In genomic region chr12:110841731-110842493, GRCm38 (mm10) we compare ENCODE assay signal across 25 mouse cellular contexts. TPM values are rescaled to one million over a fixed set of nuclear protein-coding genes. Genes with fewer than 3 reads are reported as not detected.
A peak's percentile ranks its signal among the peaks of the same experiment; 100 is the strongest.
DNase-seq lines count a peak whose midpoint lies in the region; ATAC-seq lines count a peak whose summit lies in the region.
"Had no signal": no experiment of that assay in that cellular context is flagged by ENCODE, and none has a peak within 500 bp of the region (broad histone marks: within the 10 kb centered on the region; RNA-seq: fewer than 3 reads in every experiment).

No protein-coding gene starts in this region.

- H3K9ac ChIP-seq in midbrain, embryonic 11.5 days (ENCODE audit: low read length) = no peak overlapping the region
- no peak overlapping the region for H3K9ac ChIP-seq in midbrain, embryonic 13.5 days (replicated peaks)
- H3K9ac ChIP-seq: embryonic facial prominence, embryonic 12.5 days; heart, embryonic 15.5 days had no signal

- no peaks in the 10 kb centered on the region for H3K36me3 ChIP-seq in midbrain, embryonic 11.5 days (ENCODE audit: control insufficient read depth, insufficient read depth, low read length)
- H3K36me3 ChIP-seq in midbrain, embryonic 13.5 days = no peaks in the 10 kb centered on the region
- no peaks in the 10 kb centered on the region for H3K36me3 ChIP-seq in macrophage (ENCODE audit: inconsistent target)
- no peaks in the 10 kb centered on the region for H3K36me3 ChIP-seq in forebrain, embryonic 10.5 days (replicated peaks)
- H3K36me3 ChIP-seq: embryonic facial prominence, embryonic 12.5 days; heart, embryonic 15.5 days; neural tube, embryonic 13.5 days had no signal

- peaks cover 5% of the 10 kb centered on the region; the same call in 1 of the 2 replicates for H3K27me3 ChIP-seq in midbrain, embryonic 11.5 days (ENCODE audit: control insufficient read depth, insufficient read depth, low read length)
- peaks cover 36% of the 10 kb centered on the region for H3K27me3 ChIP-seq in midbrain, embryonic 13.5 days
- peaks cover 44% of the 10 kb centered on the region for H3K27me3 ChIP-seq in forebrain, embryonic 10.5 days (ENCODE audit: poor library complexity, severe bottlenecking)
- H3K27me3 ChIP-seq: heart, embryonic 15.5 days had no signal

- H3K9me3 ChIP-seq in midbrain, embryonic 11.5 days (ENCODE audit: control insufficient read depth, low read length) = no peaks in the 10 kb centered on the region
- H3K9me3 ChIP-seq in midbrain, embryonic 13.5 days = no peaks in the 10 kb centered on the region
- H3K9me3 ChIP-seq in forebrain, embryonic 10.5 days = no peaks in the 10 kb centered on the region
- H3K9me3 ChIP-seq: embryonic facial prominence, embryonic 12.5 days; heart, embryonic 15.5 days; neural tube, embryonic 13.5 days had no signal

- no peak overlapping the region for H3K4me3 ChIP-seq in midbrain, embryonic 11.5 days (ENCODE audit: low read depth, low read length)
- no peak overlapping the region for H3K4me3 ChIP-seq in midbrain, embryonic 13.5 days (replicated peaks)
- no peak overlapping the region for H3K4me3 ChIP-seq in macrophage (ENCODE audit: inconsistent target)
- no peak overlapping the region for H3K4me3 ChIP-seq in forebrain, embryonic 10.5 days

- peak; percentile 79 for DNase-seq in midbrain, embryonic 11.5 days (ENCODE audit: low spot score, missing footprints)
- DNase-seq in A20 (ENCODE audit: low read depth, low spot score) = peak; percentile 36
- peak; percentile 57 for DNase-seq in NIH3T3 (ENCODE audit: low read depth)
- DNase-seq in thymus, postnatal 25 days = no peak
- DNase-seq in forebrain, embryonic 10.5 days (ENCODE audit: extremely low spot score, low spot score) = no peak
- DNase-seq: adrenal gland, adult 8-10 months; cerebellum, adult 9-10 months; gastrocnemius, postnatal 14 days; heart, adult 18-20 months; heart, postnatal 4 days; kidney, postnatal 14 days; right cerebral cortex, postnatal 14 days; spleen, adult 18-20 months; thymus, adult 2 months had no signal

- no peaks in the 10 kb centered on the region for H3K79me2 ChIP-seq in macrophage (ENCODE audit: inconsistent target)

- 65% methylated on average over 5 of the region's 5 CpGs for WGBS in midbrain, embryonic 11.5 days
- 69% methylated on average over 5 of the region's 5 CpGs for WGBS in midbrain, embryonic 13.5 days
- WGBS in macrophage (ENCODE audit: missing documents) = 71% methylated on average over 5 of the region's 5 CpGs
- 74% methylated on average over 5 of the region's 5 CpGs for WGBS in forebrain, embryonic 10.5 days

- ATAC-seq in midbrain, embryonic 11.5 days (ENCODE audit: low FRiP score) = no peak
- no peak for ATAC-seq in midbrain, embryonic 13.5 days
- ATAC-seq: intestine, postnatal 0 days; lung, postnatal 0 days had no signal

- no peak overlapping the region for H3K27ac ChIP-seq in midbrain, embryonic 11.5 days (ENCODE audit: low read depth, low read length)
- H3K27ac ChIP-seq in midbrain, embryonic 13.5 days = no peak overlapping the region
- H3K27ac ChIP-seq in macrophage = peak overlapping the region; percentile 84
- no peak overlapping the region for H3K27ac ChIP-seq in forebrain, embryonic 10.5 days
- H3K27ac ChIP-seq: embryonic facial prominence, embryonic 12.5 days; heart, embryonic 15.5 days; hindbrain, postnatal 0 days; neural tube, embryonic 13.5 days had no signal

- H3K4me1 ChIP-seq in midbrain, embryonic 11.5 days (ENCODE audit: control insufficient read depth, insufficient read depth, low read length) = peaks cover 22% of the 10 kb centered on the region
- H3K4me1 ChIP-seq in midbrain, embryonic 13.5 days (replicated peaks) = peaks cover 50% of the 10 kb centered on the region
- H3K4me1 ChIP-seq in forebrain, embryonic 10.5 days = peaks cover 56% of the 10 kb centered on the region

- H3K4me2 ChIP-seq in midbrain, embryonic 11.5 days = no peak overlapping the region
- no peak overlapping the region for H3K4me2 ChIP-seq in midbrain, embryonic 13.5 days (replicated peaks)

RNA-seq across cellular contexts. Expression of gene Mok, which starts 1.2 kb away (rescaled TPM):
- polyA plus RNA-seq in midbrain, embryonic 11.5 days (2014; fragmentation: Nextera tagmentation; extraction: Ambion mirVana) = 11.1 and 11.8 TPM in 2 replicates
- polyA plus RNA-seq in midbrain, embryonic 13.5 days (2015; fragmentation: Nextera tagmentation; extraction: Ambion mirVana) = 12.1 and 12.2 TPM in 2 replicates
- total RNA-seq in macrophage (2018; cell fraction: chromatin; rRNA removed) = 10 to 100 TPM in 4 of 26 experiments, 1 to 10 TPM in 21, under 1 TPM in 1; 0.37 to 12.4 (median 3.3) TPM
- 1 to 10 TPM in 21 of 26 experiments, under 1 TPM in 5; 0.50 to 3.6 (median 1.4) TPM for total RNA-seq in macrophage (2018; cell fraction: cytosol; rRNA removed)
- 10 to 100 TPM in 1 of 26 experiments, 1 to 10 TPM in 23, under 1 TPM in 1, not detected in 1; 0.65 to 12.3 (median 2.7) TPM for total RNA-seq in macrophage (2018; cell fraction: nucleus; rRNA removed)
- 0.96 to 4.8 TPM (median 3.3 TPM) in 3 replicates for polyA plus RNA-seq in macrophage (2018)
- polyA plus RNA-seq in forebrain, embryonic 10.5 days (2016; fragmentation: Nextera tagmentation; extraction: Ambion mirVana) = 11.7 and 12.0 TPM in 2 replicates
- total RNA-seq: monocyte, adult 5-6 weeks had no signal
- polyA plus RNA-seq: erythroblast, embryonic 14.5 days; liver, adult 2 months had no signal

RNA-seq across cellular contexts. Expression of gene Zfp839, which starts 8.1 kb away (rescaled TPM):
- polyA plus RNA-seq in midbrain, embryonic 11.5 days (2014; fragmentation: Nextera tagmentation; extraction: Ambion mirVana) = 1.4 and 1.8 TPM in 2 replicates
- 3.9 and 4.3 TPM in 2 replicates for polyA plus RNA-seq in midbrain, embryonic 13.5 days (2015; fragmentation: Nextera tagmentation; extraction: Ambion mirVana)
- 10 to 100 TPM; 16.2 to 68.1 (median 35.9) TPM for total RNA-seq in macrophage (2018; cell fraction: chromatin; rRNA removed)
- 10 to 100 TPM in 13 of 26 experiments, 1 to 10 TPM in 13; 3.2 to 13.5 (median 10.4) TPM for total RNA-seq in macrophage (2018; cell fraction: cytosol; rRNA removed)
- 10 to 100 TPM in 25 of 26 experiments, 1 to 10 TPM in 1; 9.0 to 46.7 (median 24.5) TPM for total RNA-seq in macrophage (2018; cell fraction: nucleus; rRNA removed)
- 7.8 to 12.1 TPM (median 10.8 TPM) in 3 replicates for polyA plus RNA-seq in macrophage (2018)
- 4.2 and 5.2 TPM in 2 replicates for polyA plus RNA-seq in forebrain, embryonic 10.5 days (2016; fragmentation: Nextera tagmentation; extraction: Ambion mirVana)

RNA-seq across cellular contexts. Expression of gene Cinp, which starts 47.0 kb away (rescaled TPM):
- polyA plus RNA-seq in midbrain, embryonic 11.5 days (2014; fragmentation: Nextera tagmentation; extraction: Ambion mirVana) = 77.4 and 83.2 TPM in 2 replicates
- 64.7 and 67.4 TPM in 2 replicates for polyA plus RNA-seq in midbrain, embryonic 13.5 days (2015; fragmentation: Nextera tagmentation; extraction: Ambion mirVana)
- total RNA-seq in macrophage (2018; cell fraction: chromatin; rRNA removed) = 10 to 100 TPM; 12.3 to 74.4 (median 39.2) TPM
- total RNA-seq in macrophage (2018; cell fraction: cytosol; rRNA removed) = 10 to 100 TPM; 16.3 to 33.1 (median 25.2) TPM
- total RNA-seq in macrophage (2018; cell fraction: nucleus; rRNA removed) = 10 to 100 TPM; 11.8 to 58.3 (median 26.9) TPM
- 21.8 to 58.2 TPM (median 41.8 TPM) in 3 replicates for polyA plus RNA-seq in macrophage (2018)
- 99.6 and 106 TPM in 2 replicates for polyA plus RNA-seq in forebrain, embryonic 10.5 days (2016; fragmentation: Nextera tagmentation; extraction: Ambion mirVana)

RNA-seq across cellular contexts. Expression of gene Tecpr2, which starts 47.2 kb away (rescaled TPM):
- 4.1 and 4.2 TPM in 2 replicates for polyA plus RNA-seq in midbrain, embryonic 11.5 days (2014; fragmentation: Nextera tagmentation; extraction: Ambion mirVana)
- polyA plus RNA-seq in midbrain, embryonic 13.5 days (2015; fragmentation: Nextera tagmentation; extraction: Ambion mirVana) = 6.2 and 6.8 TPM in 2 replicates
- total RNA-seq in macrophage (2018; cell fraction: chromatin; rRNA removed) = 10 to 100 TPM; 20.8 to 92.3 (median 59.4) TPM
- total RNA-seq in macrophage (2018; cell fraction: cytosol; rRNA removed) = 10 to 100 TPM in 20 of 26 experiments, 1 to 10 TPM in 6; 4.6 to 18.7 (median 11.7) TPM
- total RNA-seq in macrophage (2018; cell fraction: nucleus; rRNA removed) = 10 to 100 TPM; 12.2 to 47.7 (median 33.1) TPM
- polyA plus RNA-seq in macrophage (2018) = 6.3 to 9.4 TPM (median 7.8 TPM) in 3 replicates
- 6.6 and 7.2 TPM in 2 replicates for polyA plus RNA-seq in forebrain, embryonic 10.5 days (2016; fragmentation: Nextera tagmentation; extraction: Ambion mirVana)

Comparison
In these comparisons a context has a peak if more than half of its experiments do, and no peak if none do; other contexts are left out.
1. DNase-seq: peak in midbrain, embryonic 11.5 days (single experiment), A20 (single experiment) and NIH3T3 (single experiment); none in thymus, postnatal 25 days (single experiment) and forebrain, embryonic 10.5 days (single experiment).